Mouse (Mus musculus): Measurements from ENCODE around the gene Gpatch3. TPM values are rescaled to one million over a fixed set of nuclear protein-coding genes. Genes with fewer than 3 reads are reported as not detected.

The Gpatch3 gene
- total and polyA plus RNA-seq, 3 experiments = 1.9 to 5.0 (median 3.4) TPM

GRCm38 (mm10) chr4:133611815-133612214, 37.3 kb downstream of the Gpatch3 start:
- no peaks in the 10 kb centered on the region for H3K27me3 ChIP-seq (ENCODE audit: control insufficient read depth, insufficient read depth, low read length)
- no peak overlapping the region for H3K9ac ChIP-seq (ENCODE audit: low read depth, low read length)
- no peak for DNase-seq
- H3K79me2 ChIP-seq (replicated peaks; ENCODE audit: control insufficient read depth, insufficient read depth, low read length) = no peaks in the 10 kb centered on the region
- intact Hi-C loops (cut with DNase I) = loop anchor here (5.0 kb wide), 1 partner anchor 35 kb away; no protein-coding TSS in a partner anchor
- 99% methylated on average over 5 of the region's 5 CpGs for WGBS
- H3K36me3 ChIP-seq (ENCODE audit: control insufficient read depth, insufficient read depth, low read length) = no peaks in the 10 kb centered on the region; the same call in 1 of the 2 replicates
- H3K4me1 ChIP-seq (ENCODE audit: control insufficient read depth, insufficient read depth, low read length) = peaks cover 15% of the 10 kb centered on the region
- no peak overlapping the region for H3K4me3 ChIP-seq
- no peak for TF ChIP-seq POLR2A (IDR thresholded peaks at IDR 0.05; ENCODE audit: insufficient read depth, low read depth, low read length)
- peak; percentile 46 for TF ChIP-seq CTCF (IDR thresholded peaks at IDR 0.05)
- TF ChIP-seq EP300 (IDR thresholded peaks at IDR 0.05; ENCODE audit: insufficient read depth, low read depth, low read length) = no peak
- no peak overlapping the region for H3K27ac ChIP-seq

GRCm38 (mm10) chr4:133612416-133612815, 37.9 kb downstream of the Gpatch3 start:
- peaks cover 17% of the 10 kb centered on the region for H3K4me1 ChIP-seq (ENCODE audit: control insufficient read depth, insufficient read depth, low read length)
- TF ChIP-seq POLR2A (IDR thresholded peaks at IDR 0.05; ENCODE audit: insufficient read depth, low read depth, low read length) = no peak
- TF ChIP-seq CTCF (IDR thresholded peaks at IDR 0.05) = peak; percentile 25; the same call in 1 of the 2 replicates
- no peak for TF ChIP-seq EP300 (IDR thresholded peaks at IDR 0.05; ENCODE audit: insufficient read depth, low read depth, low read length)
- no peaks in the 10 kb centered on the region for H3K79me2 ChIP-seq (replicated peaks; ENCODE audit: control insufficient read depth, insufficient read depth, low read length)
- no peak overlapping the region for H3K27ac ChIP-seq
- DNase-seq = no peak
- WGBS = over 99% methylated on average over 7 of the region's 7 CpGs
- H3K9ac ChIP-seq (ENCODE audit: low read depth, low read length) = no peak overlapping the region
- no peaks in the 10 kb centered on the region; the same call in 1 of the 2 replicates for H3K36me3 ChIP-seq (ENCODE audit: control insufficient read depth, insufficient read depth, low read length)
- intact Hi-C loops (cut with DNase I) = loop anchor here (5.0 kb wide), 1 partner anchor 35 kb away; no protein-coding TSS in a partner anchor
- H3K27me3 ChIP-seq (ENCODE audit: control insufficient read depth, insufficient read depth, low read length) = no peaks in the 10 kb centered on the region
- no peak overlapping the region for H3K4me3 ChIP-seq

- Histone ChIP-seq H3K27me3 (ENCODE audit: control insufficient read depth, insufficient read depth, low read length) (no peaks in the 10 kb centered on the region), H3K27ac (no peak overlapping the region), H3K79me2 (replicated peaks; ENCODE audit: control insufficient read depth, insufficient read depth, low read length) (no peaks in the 10 kb centered on the region; the same call in 1 of the 2 replicates), H3K4me1 (ENCODE audit: control insufficient read depth, insufficient read depth, low read length) (peaks cover 17% of the 10 kb centered on the region), H3K36me3 (ENCODE audit: control insufficient read depth, insufficient read depth, low read length) (no peaks in the 10 kb centered on the region; the same call in 1 of the 2 replicates), H3K4me3 (no peak overlapping the region), H3K9ac (ENCODE audit: low read depth, low read length) (no peak overlapping the region)
- no peak for DNase-seq
- 99% methylated on average over 8 of the region's 8 CpGs for WGBS
- intact Hi-C loops (cut with DNase I) = loop anchor here (5.0 kb wide), 1 partner anchor 34 kb away; no protein-coding TSS in a partner anchor
- TF ChIP-seq EP300 (IDR thresholded peaks at IDR 0.05; ENCODE audit: insufficient read depth, low read depth, low read length) (no peak), CTCF (IDR thresholded peaks at IDR 0.05) (no peak), POLR2A (IDR thresholded peaks at IDR 0.05; ENCODE audit: insufficient read depth, low read depth, low read length) (no peak)
Measured at GRCm38 (mm10) chr4:133613026-133613425, 38.5 kb downstream of the Gpatch3 start.

- intact Hi-C loops (cut with DNase I) = loop anchor here (5.0 kb wide), 1 partner anchor 33 kb away; no protein-coding TSS in a partner anchor
- H3K27me3 ChIP-seq (ENCODE audit: control insufficient read depth, insufficient read depth, low read length) = no peaks in the 10 kb centered on the region
Measured at GRCm38 (mm10) chr4:133613867-133614266, 39.3 kb downstream of the Gpatch3 start.

GRCm38 (mm10) chr4:133614274-133614761, 39.8 kb downstream of the Gpatch3 start:
- H3K27ac ChIP-seq = peak overlapping the region; percentile 26; the same call in 1 of the 2 replicates
- no peaks in the 10 kb centered on the region; the same call in 1 of the 2 replicates for H3K79me2 ChIP-seq (replicated peaks; ENCODE audit: control insufficient read depth, insufficient read depth, low read length)
- TF ChIP-seq CTCF (IDR thresholded peaks at IDR 0.05) (no peak), POLR2A (IDR thresholded peaks at IDR 0.05; ENCODE audit: insufficient read depth, low read depth, low read length) (no peak), EP300 (IDR thresholded peaks at IDR 0.05; ENCODE audit: insufficient read depth, low read depth, low read length) (no peak)
- WGBS = 52% methylated on average over 8 of the region's 8 CpGs
- peak in 1 of 2 experiments; percentile 62 for DNase-seq
- intact Hi-C loops (cut with DNase I) = loop anchor here (5.0 kb wide), 1 partner anchor 33 kb away; no protein-coding TSS in a partner anchor
- no peaks in the 10 kb centered on the region for H3K27me3 ChIP-seq (ENCODE audit: control insufficient read depth, insufficient read depth, low read length)
- H3K9ac ChIP-seq (ENCODE audit: low read depth, low read length) = no peak overlapping the region
- H3K4me1 ChIP-seq (ENCODE audit: control insufficient read depth, insufficient read depth, low read length) = peaks cover 17% of the 10 kb centered on the region
- H3K36me3 ChIP-seq (ENCODE audit: control insufficient read depth, insufficient read depth, low read length) = no peaks in the 10 kb centered on the region; the same call in 1 of the 2 replicates
- H3K4me3 ChIP-seq = no peak overlapping the region

More at GRCm38 (mm10) chr4:133613867-133614266, 39.3 kb downstream of the Gpatch3 start:
- no peak overlapping the region for H3K4me3 ChIP-seq
- DNase-seq = no peak
- WGBS = 89% methylated on average over 4 of the region's 4 CpGs
- no peaks in the 10 kb centered on the region; the same call in 1 of the 2 replicates for H3K36me3 ChIP-seq (ENCODE audit: control insufficient read depth, insufficient read depth, low read length)
- peak overlapping the region; percentile 26; the same call in 1 of the 2 replicates for H3K27ac ChIP-seq
- TF ChIP-seq CTCF (IDR thresholded peaks at IDR 0.05) (no peak), EP300 (IDR thresholded peaks at IDR 0.05; ENCODE audit: insufficient read depth, low read depth, low read length) (no peak), POLR2A (IDR thresholded peaks at IDR 0.05; ENCODE audit: insufficient read depth, low read depth, low read length) (no peak)
- peaks cover 17% of the 10 kb centered on the region for H3K4me1 ChIP-seq (ENCODE audit: control insufficient read depth, insufficient read depth, low read length)
- no peak overlapping the region for H3K9ac ChIP-seq (ENCODE audit: low read depth, low read length)
- no peaks in the 10 kb centered on the region; the same call in 1 of the 2 replicates for H3K79me2 ChIP-seq (replicated peaks; ENCODE audit: control insufficient read depth, insufficient read depth, low read length)

- no peak overlapping the region for H3K9ac ChIP-seq (ENCODE audit: low read depth, low read length)
- peaks cover 24% of the 10 kb centered on the region for H3K4me1 ChIP-seq (ENCODE audit: control insufficient read depth, insufficient read depth, low read length)
- TF ChIP-seq EP300 (IDR thresholded peaks at IDR 0.05; ENCODE audit: insufficient read depth, low read depth, low read length) (0 out of 2 replicates have a peak, but pooled peaks have one; percentile 27), POLR2A (IDR thresholded peaks at IDR 0.05; ENCODE audit: insufficient read depth, low read depth, low read length) (no peak)
- intact Hi-C loops (cut with DNase I) = no loop called here
- H3K27me3 ChIP-seq (ENCODE audit: control insufficient read depth, insufficient read depth, low read length) = no peaks in the 10 kb centered on the region
- no peaks in the 10 kb centered on the region; the same call in 1 of the 2 replicates for H3K79me2 ChIP-seq (replicated peaks; ENCODE audit: control insufficient read depth, insufficient read depth, low read length)
- peak overlapping the region; percentile 38; the same call in 1 of the 2 replicates for H3K27ac ChIP-seq
- WGBS = 45% methylated on average over 10 of the region's 10 CpGs
- no peak overlapping the region for H3K4me3 ChIP-seq
- H3K36me3 ChIP-seq (ENCODE audit: control insufficient read depth, insufficient read depth, low read length) = no peaks in the 10 kb centered on the region; the same call in 1 of the 2 replicates
- DNase-seq = no peak
Measured at GRCm38 (mm10) chr4:133615416-133615815, 40.9 kb downstream of the Gpatch3 start.

All from heart, adult 2 months (tissue).